Mouse (Mus musculus) MEL-GATA-1-ER (cell line): ENCODE data around the gene Pla2g2e.
"Not testable (repeated sequence)": the region's sequence is repeated elsewhere in the genome, so short reads cannot be mapped to it uniquely, and the experiment has no call there.

Experiments used
- DNase-seq: peaks from one replicate; pipeline ENCODE4 v3.0.0-alpha.2; 2012; ENCODE audit warnings: low read depth; ENCODE audit errors: extremely low read depth

The Pla2g2e gene

GRCm38 (mm10) chr4:138880811-138881584 is 3.3 kb downstream of the Pla2g2e start:
- no peak for DNase-seq

- DNase-seq = no peak
These were observed 4.4 kb downstream of the Pla2g2e start for GRCm38 (mm10) chr4:138882179-138882578.

- DNase-seq = peak; percentile 82
These were observed 6.5 kb downstream of the Pla2g2e start for GRCm38 (mm10) chr4:138884261-138884660.

- DNase-seq = no peak
These were observed 11.4 kb downstream of the Pla2g2e start for GRCm38 (mm10) chr4:138889165-138889564.

GRCm38 (mm10) chr4:138889635-138890034 is 11.9 kb downstream of the Pla2g2e start:
- no peak for DNase-seq

GRCm38 (mm10) chr4:138892655-138893054 is 14.9 kb downstream of the Pla2g2e start:
- no peak for DNase-seq

- DNase-seq = not testable (repeated sequence)
These were observed 16.0 kb downstream of the Pla2g2e start for GRCm38 (mm10) chr4:138893789-138894188.

GRCm38 (mm10) chr4:138899361-138899760 is 21.6 kb downstream of the Pla2g2e start:
- no peak for DNase-seq

- DNase-seq = no peak
These were observed 28.0 kb downstream of the Pla2g2e start for GRCm38 (mm10) chr4:138905624-138906337.

GRCm38 (mm10) chr4:138913141-138913787 is 35.5 kb downstream of the Pla2g2e start:
- DNase-seq = no peak

GRCm38 (mm10) chr4:138913797-138914196 is 36.1 kb downstream of the Pla2g2e start, which contains the start of gene Otud3:
Gene Otud3 (minus strand): TSS chr4:138913945.
- DNase-seq = peak; percentile 80

GRCm38 (mm10) chr4:138917282-138917681 is 39.5 kb downstream of the Pla2g2e start:
- DNase-seq = no peak

GRCm38 (mm10) chr4:138921254-138922130 is 43.8 kb downstream of the Pla2g2e start:
- DNase-seq = no peak

- peak; percentile 51 for DNase-seq
These were observed 44.4 kb downstream of the Pla2g2e start for GRCm38 (mm10) chr4:138922131-138922459.

- no peak for DNase-seq
These were observed 47.8 kb downstream of the Pla2g2e start for GRCm38 (mm10) chr4:138925561-138925960.
